Mouse (Mus musculus): Measurements from ENCODE around the gene Slc39a13. TPM values are rescaled to one million over a fixed set of nuclear protein-coding genes. Genes with fewer than 3 reads are reported as not detected.

Gene Slc39a13
- 20.6 TPM for polyA plus RNA-seq (2015; fragmentation: Illumina TruSeq; extraction: RNeasy Lipid Tissue Mini Kit (QIAGEN cat#74804); ENCODE audit: insufficient read depth, low read depth, low replicate concordance)

DNA sequence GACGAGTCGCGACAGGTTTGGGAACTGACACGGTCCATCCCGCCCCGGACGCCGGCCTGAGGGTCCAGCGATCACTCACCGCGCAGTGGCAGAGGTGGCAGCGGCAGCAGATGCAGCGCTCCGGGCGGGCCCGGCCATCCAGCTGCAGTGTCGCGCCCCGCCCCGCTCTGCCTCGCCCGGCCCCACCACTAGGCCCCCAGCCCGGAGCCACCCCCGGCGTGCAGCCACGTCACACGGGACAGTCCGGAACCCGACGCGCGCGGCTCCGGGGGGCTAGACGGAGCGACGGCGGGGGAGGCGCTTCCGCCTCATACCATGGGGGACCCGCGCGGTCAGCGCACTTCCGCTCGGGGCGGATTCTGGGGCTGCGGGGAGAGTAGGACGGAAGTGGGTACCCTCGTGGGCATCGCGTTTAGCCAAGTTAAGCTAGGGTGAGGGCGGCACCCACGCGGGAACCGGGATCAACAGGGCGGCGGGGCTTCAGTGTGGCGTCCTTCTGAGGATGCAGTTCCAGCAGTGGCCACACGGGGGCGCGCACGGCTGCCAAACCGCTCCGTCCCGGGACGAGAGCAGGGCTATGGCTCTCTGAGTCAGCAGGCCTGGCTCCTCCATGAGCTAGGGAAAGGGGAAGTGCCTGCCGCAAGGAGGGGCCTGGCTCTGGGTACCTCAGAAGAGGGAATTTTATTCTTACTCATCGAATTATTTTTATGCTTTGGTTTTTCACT is at the start of gene Slc39a13:
Gene Slc39a13 (minus strand): TSS at position 342 of the 725 bp plus-strand sequence.

DNA sequence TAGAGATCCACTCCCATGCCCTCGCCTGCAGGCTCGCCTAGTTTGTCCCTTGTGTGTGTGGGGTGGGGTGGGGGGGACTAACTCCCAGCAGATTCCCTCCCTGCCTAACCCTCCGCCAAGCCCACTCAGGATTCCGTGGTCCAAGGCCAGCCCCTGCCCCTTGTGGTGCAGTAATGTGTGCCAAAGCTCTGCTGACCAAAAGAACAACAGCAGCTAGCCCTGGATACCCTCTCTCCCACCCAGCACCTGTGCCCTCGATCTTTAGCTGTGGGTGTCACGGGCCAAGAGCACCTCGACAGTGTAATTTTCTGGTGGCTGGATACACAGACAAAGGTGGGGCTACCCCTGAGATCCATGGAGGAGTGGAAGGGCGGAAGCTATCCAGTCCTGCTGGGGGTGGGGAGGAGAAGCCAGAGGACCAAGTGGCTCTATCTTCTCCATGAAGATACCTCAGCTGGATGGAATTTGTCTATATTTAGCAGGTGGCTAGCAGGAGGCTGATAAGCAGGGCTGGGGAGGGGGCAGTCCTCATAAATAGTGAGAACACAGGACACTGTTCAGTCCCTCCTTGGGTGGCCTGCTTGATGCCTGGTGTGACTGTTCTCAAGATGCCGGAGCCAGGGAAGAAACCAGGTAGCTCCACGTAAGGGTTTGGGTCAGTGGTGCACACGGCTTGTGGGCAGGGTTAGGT is 47.5 kb upstream of the Slc39a13 start, which contains the start of gene Mybpc3:
Gene Mybpc3 (plus strand): TSS at position 560 of the 691 bp plus-strand sequence.

DNA sequence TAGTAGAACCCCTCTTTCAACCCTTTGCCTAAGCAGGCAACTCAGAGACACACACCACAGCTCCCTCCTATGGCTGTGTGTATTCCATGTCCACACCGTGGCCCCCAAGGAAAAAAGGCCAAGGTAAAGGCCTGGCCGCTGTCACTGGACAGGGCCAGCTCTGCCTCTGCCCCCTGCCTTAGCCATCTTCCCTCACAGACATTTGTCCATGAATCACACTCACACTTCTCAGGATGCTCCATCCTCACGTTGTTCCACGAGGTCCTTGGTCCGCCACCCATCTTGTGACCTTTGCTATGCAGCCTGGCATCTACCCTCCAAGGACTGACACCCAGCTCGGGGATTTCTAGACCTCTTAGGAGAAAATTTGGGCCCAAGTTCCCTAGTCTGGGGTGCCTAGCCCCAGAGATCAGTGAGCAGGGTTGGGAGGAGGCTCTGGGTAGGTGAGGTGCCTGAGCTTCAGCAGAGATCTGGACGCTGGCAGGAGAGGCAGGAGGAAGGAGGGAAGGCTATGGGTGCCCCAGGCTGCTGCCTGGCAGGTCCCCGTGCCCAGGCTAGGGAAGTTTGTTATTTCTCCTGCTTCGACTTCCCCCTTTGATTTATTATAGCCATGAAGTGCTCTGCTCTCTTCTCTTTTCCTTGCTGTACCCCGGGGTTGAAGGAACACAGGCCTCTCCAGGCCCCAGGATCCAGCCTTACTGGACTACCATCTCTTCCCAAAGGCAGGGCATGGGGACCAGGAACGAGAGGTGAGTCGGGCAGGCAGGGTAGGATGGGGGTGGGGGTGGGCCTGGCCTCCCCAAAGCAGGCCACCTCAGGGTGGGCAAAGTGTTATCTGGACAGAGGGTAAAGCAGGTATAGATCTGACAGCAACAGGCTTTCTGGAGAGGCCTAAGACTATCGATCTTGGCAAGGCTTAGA is 11.8 kb upstream of the Slc39a13 start, which contains the start of gene Spi1:
Gene Spi1 (plus strand): TSS at position 616 of the 921 bp plus-strand sequence.

DNA sequence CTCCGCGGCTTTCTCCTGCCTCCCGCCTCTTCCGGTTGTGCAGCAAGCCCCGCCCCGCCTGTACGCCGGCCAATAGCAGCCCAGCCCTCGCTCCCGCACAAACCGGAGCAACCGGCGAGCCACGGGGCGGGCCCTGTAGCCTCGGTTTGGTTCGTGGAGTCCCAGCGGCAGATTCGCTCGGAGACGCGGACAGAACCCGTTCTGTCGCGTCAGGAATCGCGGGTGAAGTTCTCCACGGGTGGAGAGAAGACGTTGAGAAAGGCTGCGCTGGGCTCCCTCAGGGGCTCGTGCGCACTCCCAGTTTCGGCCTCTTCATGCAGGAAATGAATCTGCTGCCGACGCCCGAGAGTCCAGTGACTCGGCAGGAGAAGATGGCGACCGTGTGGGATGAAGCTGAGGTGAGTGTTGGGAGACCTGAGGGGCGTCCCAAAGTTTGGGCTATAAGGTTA is 16.3 kb downstream of the Slc39a13 start, which contains the start of gene Psmc3:
Gene Psmc3 (plus strand): TSS at position 76 of the 449 bp plus-strand sequence.

DNA sequence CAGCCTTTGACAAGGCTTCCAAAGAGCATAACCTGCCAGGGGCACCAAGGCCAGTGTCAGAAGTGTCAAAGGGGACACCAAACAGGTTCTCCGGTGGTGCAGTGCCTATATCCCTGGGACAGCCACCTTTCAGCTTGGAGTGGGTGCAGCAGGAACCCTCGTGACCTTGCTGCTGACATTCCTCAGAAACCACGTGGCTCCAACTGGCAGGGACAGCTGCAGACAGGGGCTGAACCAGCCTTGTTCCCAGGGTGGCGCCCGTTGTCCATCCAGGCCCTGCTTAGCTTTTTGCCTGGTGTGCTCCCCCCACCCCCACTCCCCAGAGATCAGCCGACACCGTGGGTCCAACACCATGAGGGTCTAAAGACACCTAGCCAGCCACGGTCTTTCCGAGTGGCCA is 34.8 kb downstream of the Slc39a13 start, which contains the start of gene Rapsn:
Gene Rapsn (plus strand): TSS at position 236 of the 400 bp plus-strand sequence.

Other genes with a start within 250 kb of the Slc39a13 start
- gene Mtch2, start 223.3 kb downstream of the Slc39a13 start, polyA plus RNA-seq (2015; fragmentation: Illumina TruSeq; extraction: RNeasy Lipid Tissue Mini Kit (QIAGEN cat#74804); ENCODE audit: insufficient read depth, low read depth, low replicate concordance) = 23.2 TPM
- 0.66 TPM for gene C1qtnf4, start 184.6 kb downstream of the Slc39a13 start, polyA plus RNA-seq (2015; fragmentation: Illumina TruSeq; extraction: RNeasy Lipid Tissue Mini Kit (QIAGEN cat#74804); ENCODE audit: insufficient read depth, low read depth, low replicate concordance)
- gene Kbtbd4, start 165.7 kb downstream of the Slc39a13 start, polyA plus RNA-seq (2015; fragmentation: Illumina TruSeq; extraction: RNeasy Lipid Tissue Mini Kit (QIAGEN cat#74804); ENCODE audit: insufficient read depth, low read depth, low replicate concordance) = 2.6 TPM
- 43.7 TPM for gene Ndufs3, start 165.6 kb downstream of the Slc39a13 start, polyA plus RNA-seq (2015; fragmentation: Illumina TruSeq; extraction: RNeasy Lipid Tissue Mini Kit (QIAGEN cat#74804); ENCODE audit: insufficient read depth, low read depth, low replicate concordance)
- 10.2 TPM for gene Celf1, start 130.0 kb downstream of the Slc39a13 start, polyA plus RNA-seq (2015; fragmentation: Illumina TruSeq; extraction: RNeasy Lipid Tissue Mini Kit (QIAGEN cat#74804); ENCODE audit: insufficient read depth, low read depth, low replicate concordance)
- not detected for gene Rapsn, start 34.8 kb downstream of the Slc39a13 start, polyA plus RNA-seq (2015; fragmentation: Illumina TruSeq; extraction: RNeasy Lipid Tissue Mini Kit (QIAGEN cat#74804); ENCODE audit: insufficient read depth, low read depth, low replicate concordance)
- 33.6 TPM for gene Psmc3, start 16.4 kb downstream of the Slc39a13 start, polyA plus RNA-seq (2015; fragmentation: Illumina TruSeq; extraction: RNeasy Lipid Tissue Mini Kit (QIAGEN cat#74804); ENCODE audit: insufficient read depth, low read depth, low replicate concordance)
- gene Spi1, start 12.0 kb upstream of the Slc39a13 start, polyA plus RNA-seq (2015; fragmentation: Illumina TruSeq; extraction: RNeasy Lipid Tissue Mini Kit (QIAGEN cat#74804); ENCODE audit: insufficient read depth, low read depth, low replicate concordance) = 1.9 TPM
- not detected for gene Mybpc3, start 47.7 kb upstream of the Slc39a13 start, polyA plus RNA-seq (2015; fragmentation: Illumina TruSeq; extraction: RNeasy Lipid Tissue Mini Kit (QIAGEN cat#74804); ENCODE audit: insufficient read depth, low read depth, low replicate concordance)
- 16.6 TPM for gene Madd, start 113.4 kb upstream of the Slc39a13 start, polyA plus RNA-seq (2015; fragmentation: Illumina TruSeq; extraction: RNeasy Lipid Tissue Mini Kit (QIAGEN cat#74804); ENCODE audit: insufficient read depth, low read depth, low replicate concordance)
- 8.1 TPM for gene Nr1h3, start 132.4 kb upstream of the Slc39a13 start, polyA plus RNA-seq (2015; fragmentation: Illumina TruSeq; extraction: RNeasy Lipid Tissue Mini Kit (QIAGEN cat#74804); ENCODE audit: insufficient read depth, low read depth, low replicate concordance)
- 6.4 TPM for gene Acp2, start 132.5 kb upstream of the Slc39a13 start, polyA plus RNA-seq (2015; fragmentation: Illumina TruSeq; extraction: RNeasy Lipid Tissue Mini Kit (QIAGEN cat#74804); ENCODE audit: insufficient read depth, low read depth, low replicate concordance)
- gene Ddb2, start 166.6 kb upstream of the Slc39a13 start, polyA plus RNA-seq (2015; fragmentation: Illumina TruSeq; extraction: RNeasy Lipid Tissue Mini Kit (QIAGEN cat#74804); ENCODE audit: insufficient read depth, low read depth, low replicate concordance) = 7.0 TPM
- 9.1 TPM for gene Pacsin3, start 185.5 kb upstream of the Slc39a13 start, polyA plus RNA-seq (2015; fragmentation: Illumina TruSeq; extraction: RNeasy Lipid Tissue Mini Kit (QIAGEN cat#74804); ENCODE audit: insufficient read depth, low read depth, low replicate concordance)
- 21.6 TPM for gene Arfgap2, start 194.6 kb upstream of the Slc39a13 start, polyA plus RNA-seq (2015; fragmentation: Illumina TruSeq; extraction: RNeasy Lipid Tissue Mini Kit (QIAGEN cat#74804); ENCODE audit: insufficient read depth, low read depth, low replicate concordance)